Mouse (Mus musculus): ENCODE measurements at regions not wholly inside any gene's neighbourhood (a gene's known extent, or its start where the extent isn't known, plus 50 kb on each side); places are given as distances from the start of the nearest gene placed in this dataset.
A peak's percentile ranks its signal among the peaks of the same experiment; 100 is the strongest.

DNA sequence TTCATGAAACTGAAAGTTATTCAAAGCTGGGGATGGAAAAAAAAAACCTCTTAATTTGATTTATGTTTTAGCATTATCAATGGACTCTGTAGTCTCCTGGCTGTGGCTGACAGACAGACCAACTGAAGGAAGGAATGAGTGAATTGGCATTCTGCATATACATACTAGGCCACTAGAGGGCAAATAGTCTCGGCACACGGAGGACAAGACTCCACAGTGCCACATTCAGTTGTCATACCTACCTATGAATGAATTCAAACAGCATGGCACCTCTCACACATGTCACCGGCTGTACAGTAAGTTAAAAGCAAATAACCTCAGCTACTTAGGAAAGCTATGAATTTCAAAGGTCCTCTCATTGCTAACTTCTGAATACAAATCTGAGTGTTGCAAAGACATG lies 200.5 kb downstream of the Rab11fip2 start:
- no peak for DNase-seq (ENCODE audit: low read depth)

- DNase-seq (ENCODE audit: low read depth) = no peak
Observed at GRCm38 (mm10) chr19:59761218-59761617, 182.2 kb downstream of the Rab11fip2 start.

DNA sequence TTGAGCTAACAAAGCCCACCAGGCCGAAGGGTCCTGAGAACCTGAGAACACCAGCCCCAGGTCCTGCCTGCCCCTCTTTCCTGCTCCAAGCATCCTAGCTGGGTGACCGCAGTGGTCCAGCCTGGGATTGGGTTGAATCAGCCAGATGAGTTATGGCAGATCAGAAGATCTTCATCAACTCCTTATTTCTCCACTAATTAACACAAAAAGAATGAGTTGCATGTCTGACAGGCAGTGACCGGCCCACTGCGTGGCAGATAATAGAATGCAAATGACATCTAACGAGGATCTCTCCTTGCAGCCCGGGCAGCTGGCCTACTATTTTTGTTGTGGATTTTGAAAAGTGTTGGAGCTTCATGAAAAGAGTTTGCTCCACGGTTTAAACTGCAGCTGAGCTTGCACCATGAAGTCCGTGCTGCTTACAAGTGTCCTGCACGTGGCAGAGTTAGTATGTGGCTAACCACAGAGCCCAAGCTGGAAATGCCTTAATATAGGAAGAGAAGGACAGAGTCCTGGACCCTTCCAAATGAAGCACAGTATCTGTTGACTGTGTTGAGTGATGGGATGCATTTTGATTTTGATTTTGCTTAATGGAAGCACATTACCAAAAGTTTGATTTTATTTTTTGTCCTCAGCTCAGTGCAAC lies 158.9 kb downstream of the Rab11fip2 start:
- no peak for DNase-seq (ENCODE audit: low read depth)

GRCm38 (mm10) chr19:59831304-59831703 lies 112.2 kb downstream of the Rab11fip2 start:
- DNase-seq (ENCODE audit: low read depth) = no peak

- no peak for DNase-seq (ENCODE audit: low read depth)
Observed at GRCm38 (mm10) chr19:59837138-59837537, 106.3 kb downstream of the Rab11fip2 start.

DNA sequence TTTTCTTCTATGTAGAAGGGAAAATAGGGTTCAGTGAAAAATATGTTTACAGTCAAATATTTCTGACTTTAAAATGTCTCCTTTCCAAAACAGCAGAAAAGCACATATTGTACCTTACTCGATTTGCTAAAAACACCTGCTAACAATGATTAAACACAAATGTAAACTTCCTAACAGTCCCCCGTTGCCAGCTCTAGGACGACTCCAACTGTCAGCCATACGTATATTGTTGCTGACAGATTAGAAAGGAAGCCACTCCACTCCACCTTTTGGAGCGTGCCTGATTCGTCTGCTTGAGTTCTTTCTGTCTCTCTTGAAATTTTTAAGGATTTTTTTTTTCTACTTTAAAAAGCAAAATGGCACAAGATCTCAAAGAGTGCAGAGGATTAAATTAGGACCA lies 105.8 kb downstream of the Rab11fip2 start:
- no peak for DNase-seq (ENCODE audit: low read depth)

DNA sequence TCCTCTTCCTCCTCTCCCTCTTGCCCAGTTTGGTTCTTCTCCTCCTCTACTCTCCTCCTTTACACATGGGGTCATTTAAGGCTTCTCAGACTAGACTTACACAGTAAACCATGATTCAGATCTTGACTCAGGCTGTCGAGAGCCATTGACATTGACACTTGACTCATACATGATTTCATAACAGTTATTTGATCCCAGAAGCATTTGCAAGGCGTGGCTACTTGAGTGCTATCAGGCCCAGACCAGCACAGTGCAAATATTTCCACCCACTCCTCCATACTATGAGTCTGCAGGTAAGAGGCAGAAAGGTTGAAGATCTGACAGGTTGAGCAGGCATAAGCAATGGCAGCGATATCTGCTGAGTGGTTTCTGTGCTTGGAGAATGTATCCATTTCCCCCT lies 99.2 kb downstream of the Rab11fip2 start:
- DNase-seq (ENCODE audit: low read depth) = peak; percentile 51

GRCm38 (mm10) chr19:59846807-59847206 lies 96.6 kb downstream of the Rab11fip2 start:
- no peak for DNase-seq (ENCODE audit: low read depth)

- no peak for DNase-seq (ENCODE audit: low read depth)
Observed at GRCm38 (mm10) chr19:59850696-59851095, 92.8 kb downstream of the Rab11fip2 start.

GRCm38 (mm10) chr19:59852011-59852738 lies 91.3 kb downstream of the Rab11fip2 start:
- no peak for DNase-seq (ENCODE audit: low read depth)

Measured in fibroblast of lung, adult 2 months (primary cell).